Mouse (Mus musculus): ENCODE results near the gene Klf5.

- TF ChIP-seq EP300 (IDR thresholded peaks at IDR 0.05; ENCODE audit: low read depth in 1 of 2, low read length in 2 of 2) (no peak), USF2 (IDR thresholded peaks at IDR 0.05; ENCODE audit: borderline replicate concordance in 1 of 2, insufficient read depth in 1 of 2, low read depth in 1 of 2, low read length in 2 of 2) (no peak), POLR2AphosphoS2 (IDR thresholded peaks at IDR 0.05; ENCODE audit: low read length) (no peak), ZKSCAN1 (IDR thresholded peaks at IDR 0.05; ENCODE audit: low read depth, low read length) (no peak), CTCF (IDR thresholded peaks at IDR 0.05 in 2 of 3, conservative IDR thresholded peaks at IDR 0.05 in 1 of 3; ENCODE audit: control insufficient read depth in 1 of 3, insufficient read depth in 1 of 3, low read depth in 2 of 3, low read length in 3 of 3, poor library complexity in 1 of 3, severe bottlenecking in 1 of 3) (no peak), RAD21 (IDR thresholded peaks at IDR 0.05; ENCODE audit: low read depth, low read length) (no peak), CHD2 (IDR thresholded peaks at IDR 0.05; ENCODE audit: low read length) (no peak), TAL1 (IDR thresholded peaks at IDR 0.05; ENCODE audit: low read length) (no peak)
Observed at GRCm38 (mm10) chr14:99295606-99296341, 2.7 kb upstream of the Klf5 start.

Measured in MEL (cell line).